Mouse (Mus musculus): ENCODE data around the gene Fam216b. TPM values are rescaled to one million over a fixed set of nuclear protein-coding genes. Genes with fewer than 3 reads are reported as not detected.

Fam216b gene
- not detected in 2 replicates for polyA plus RNA-seq (2014; fragmentation: Nextera tagmentation; extraction: Ambion mirVana)

DNA sequence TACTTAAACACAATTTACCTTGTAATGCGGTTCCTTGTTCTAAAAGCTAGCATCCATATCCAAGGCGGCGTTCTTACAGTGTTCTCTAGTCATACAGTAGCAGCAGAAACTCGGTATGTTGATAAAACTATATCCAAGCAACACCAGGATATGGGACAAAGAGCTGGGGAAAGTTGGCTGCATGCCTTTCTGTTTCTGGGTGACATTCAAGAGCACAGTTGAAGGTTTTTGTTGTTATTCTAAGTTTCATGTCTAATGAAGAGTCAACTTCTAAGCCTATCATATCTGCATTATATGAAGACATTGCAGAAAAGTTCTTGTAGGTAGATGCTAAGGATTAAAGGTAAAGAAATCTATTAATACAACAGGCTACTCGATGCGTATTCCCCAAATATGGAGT, at the start of gene Fam216b:
Gene Fam216b (minus strand): TSS at position 101 of the 400 bp plus-strand sequence.
- no peaks in the 10 kb centered on the region for H3K36me3 ChIP-seq (ENCODE audit: control insufficient read depth, insufficient read depth, low read length)
- H3K9me3 ChIP-seq (replicated peaks; ENCODE audit: control insufficient read depth, low read length): no peaks in the 10 kb centered on the region
- no peaks in the 10 kb centered on the region for H3K27me3 ChIP-seq (ENCODE audit: control insufficient read depth, insufficient read depth, low read length)
- no peak for ATAC-seq (replicated peaks; ENCODE audit: insufficient number of reproducible peaks, low FRiP score, low TSS enrichment)
- 78% methylated on average over 6 of the region's 6 CpGs for WGBS (ENCODE audit: insufficient replicate concordance)
- peaks cover 4% of the 10 kb centered on the region; the same call in 1 of the 2 replicates for H3K4me1 ChIP-seq (ENCODE audit: control insufficient read depth, insufficient read depth, low read length)
- no peak within 1 kb of the TSS for H3K27ac ChIP-seq (ENCODE audit: low read depth, low read length)
- no peak within 1 kb of the TSS for H3K4me2 ChIP-seq
- no peak within 1 kb of the TSS for H3K9ac ChIP-seq (ENCODE audit: low read depth, low read length)
- H3K4me3 ChIP-seq (ENCODE audit: low read depth, low read length): no peak within 1 kb of the TSS

DNA sequence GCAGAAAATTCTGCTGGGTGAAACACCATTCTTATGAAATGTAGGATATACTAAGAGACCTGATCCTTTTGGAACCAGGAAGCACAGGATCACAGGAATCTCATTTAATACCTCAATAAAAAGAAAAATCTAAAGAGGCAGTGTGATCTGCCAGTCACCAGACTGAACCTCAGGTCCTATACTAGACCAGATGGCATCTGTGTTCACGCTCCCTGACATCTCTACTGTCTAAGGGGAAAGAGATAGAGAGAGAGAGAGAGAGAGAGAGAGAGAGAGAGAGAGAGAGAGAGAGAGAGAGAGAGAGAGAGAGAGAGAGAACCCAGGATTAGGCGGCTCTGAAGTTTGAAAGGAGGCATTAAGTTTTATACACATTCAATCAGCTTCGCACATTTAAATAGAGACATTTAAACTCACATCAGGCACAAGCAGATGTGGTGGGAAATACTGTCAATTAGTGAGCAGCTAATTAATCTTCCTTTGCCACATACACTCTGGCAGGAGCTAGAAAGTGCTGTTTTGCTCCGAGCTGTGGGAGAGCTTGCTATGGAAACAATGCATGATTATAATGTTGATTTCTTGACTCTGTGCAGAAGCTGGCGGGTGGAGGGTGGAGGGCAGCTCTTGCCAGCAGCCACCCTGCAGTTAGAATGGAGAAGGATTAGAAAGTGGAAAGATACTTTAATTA, 43.7 kb upstream of the Fam216b start:
- Histone ChIP-seq H3K9me3 (replicated peaks; ENCODE audit: control insufficient read depth, low read length) (no peaks in the 10 kb centered on the region), H3K27ac (ENCODE audit: low read depth, low read length) (no peak overlapping the region), H3K4me2 (no peak overlapping the region), H3K36me3 (ENCODE audit: control insufficient read depth, insufficient read depth, low read length) (no peaks in the 10 kb centered on the region), H3K4me3 (ENCODE audit: low read depth, low read length) (no peak overlapping the region), H3K27me3 (ENCODE audit: control insufficient read depth, insufficient read depth, low read length) (no peaks in the 10 kb centered on the region), H3K9ac (ENCODE audit: low read depth, low read length) (no peak overlapping the region), H3K4me1 (ENCODE audit: control insufficient read depth, insufficient read depth, low read length) (no peaks in the 10 kb centered on the region)
- WGBS (ENCODE audit: insufficient replicate concordance): 50% methylated on average over 5 of the region's 5 CpGs
- ATAC-seq (replicated peaks; ENCODE audit: insufficient number of reproducible peaks, low FRiP score, low TSS enrichment): no peak

DNA sequence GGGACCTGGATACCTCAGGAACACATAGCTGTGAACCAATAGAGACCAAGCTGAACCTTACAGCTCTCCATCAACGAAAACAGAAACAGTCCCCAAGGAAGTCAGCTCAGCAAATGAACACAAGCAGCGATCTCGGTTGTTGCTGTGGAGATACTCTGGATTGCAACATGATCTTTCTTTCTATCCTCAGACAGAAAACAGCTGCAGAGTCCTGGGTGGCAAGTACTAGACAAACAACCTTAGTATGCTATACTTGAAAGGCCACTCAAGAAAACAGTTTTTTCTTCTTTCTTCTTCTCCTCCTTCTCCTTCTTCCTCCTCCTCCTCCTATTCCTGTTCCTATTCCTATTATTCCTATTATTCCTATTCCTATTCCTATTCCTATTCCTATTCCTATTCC, 37.9 kb upstream of the Fam216b start:
- no peaks in the 10 kb centered on the region for H3K27me3 ChIP-seq (ENCODE audit: control insufficient read depth, insufficient read depth, low read length)
- H3K4me2 ChIP-seq: no peak overlapping the region
- no peaks in the 10 kb centered on the region for H3K9me3 ChIP-seq (replicated peaks; ENCODE audit: control insufficient read depth, low read length)
- ATAC-seq (replicated peaks; ENCODE audit: insufficient number of reproducible peaks, low FRiP score, low TSS enrichment): no peak
- no peak overlapping the region for H3K27ac ChIP-seq (ENCODE audit: low read depth, low read length)
- H3K9ac ChIP-seq (ENCODE audit: low read depth, low read length): no peak overlapping the region
- no peak overlapping the region for H3K4me3 ChIP-seq (ENCODE audit: low read depth, low read length)
- no peaks in the 10 kb centered on the region for H3K36me3 ChIP-seq (ENCODE audit: control insufficient read depth, insufficient read depth, low read length)
- H3K4me1 ChIP-seq (ENCODE audit: control insufficient read depth, insufficient read depth, low read length): no peaks in the 10 kb centered on the region
- WGBS (ENCODE audit: insufficient replicate concordance): 65% methylated on average over 3 of the region's 3 CpGs

DNA sequence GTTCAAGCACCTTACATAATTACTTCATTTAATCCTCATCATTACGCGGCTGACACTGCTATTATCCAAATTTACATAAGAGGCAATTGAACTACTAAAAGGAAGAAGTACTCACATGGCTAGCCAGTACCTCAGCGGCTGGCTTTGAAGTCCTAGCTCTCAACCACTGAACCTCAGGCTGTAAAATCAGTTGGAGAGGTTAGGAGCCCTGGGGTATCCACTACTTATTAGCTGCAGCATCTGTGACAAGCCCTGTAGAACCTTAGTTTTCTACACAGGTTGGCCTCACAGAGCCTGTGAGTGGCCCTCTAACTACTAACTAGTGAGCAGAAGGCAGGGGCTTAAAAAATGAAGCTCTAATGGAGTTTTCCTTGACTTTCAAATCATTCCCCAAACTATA, 31.5 kb upstream of the Fam216b start:
- WGBS (ENCODE audit: insufficient replicate concordance): 61% methylated on average over 3 of the region's 3 CpGs
- H3K9me3 ChIP-seq (replicated peaks; ENCODE audit: control insufficient read depth, low read length): no peaks in the 10 kb centered on the region
- no peak for ATAC-seq (replicated peaks; ENCODE audit: insufficient number of reproducible peaks, low FRiP score, low TSS enrichment)

DNA sequence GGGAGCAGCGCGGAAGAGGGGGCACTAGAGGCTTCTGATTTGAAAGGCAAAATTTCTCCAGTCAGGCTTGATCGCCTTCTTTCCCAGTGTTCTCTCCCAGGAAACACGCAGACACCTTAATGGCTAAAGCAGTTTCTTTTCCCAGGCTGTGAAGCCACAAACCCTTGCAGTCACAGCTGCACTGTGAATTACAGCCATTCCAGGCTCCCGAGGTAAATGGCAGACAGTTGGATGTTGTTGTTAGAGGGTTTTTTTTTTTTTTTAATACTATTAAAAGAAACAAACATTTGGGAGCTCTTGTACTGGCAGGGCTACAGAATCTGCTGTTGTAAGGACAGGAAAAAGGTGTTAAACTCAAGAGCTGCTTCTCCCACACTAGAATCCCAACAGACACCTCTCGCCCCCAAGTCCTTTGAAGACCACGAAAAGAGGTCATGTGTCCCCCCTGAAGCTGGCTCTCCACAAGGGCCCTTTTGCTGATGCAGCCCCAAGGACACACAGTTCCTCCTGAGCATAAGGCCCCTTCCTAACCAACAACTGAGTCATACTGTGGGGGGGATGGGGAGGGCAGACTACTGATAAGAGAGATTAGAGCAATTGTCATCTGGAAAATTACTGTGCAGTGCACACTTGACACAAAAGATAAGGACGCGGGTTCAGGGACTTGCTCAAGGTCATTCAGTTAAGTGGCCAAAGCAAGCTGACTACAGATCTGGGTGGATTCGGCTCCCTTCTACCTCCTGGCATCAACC, 30.8 kb upstream of the Fam216b start:
- Histone ChIP-seq H3K27me3 (ENCODE audit: control insufficient read depth, insufficient read depth, low read length) (no peaks in the 10 kb centered on the region), H3K4me2 (no peak overlapping the region), H3K27ac (ENCODE audit: low read depth, low read length) (no peak overlapping the region), H3K9me3 (replicated peaks; ENCODE audit: control insufficient read depth, low read length) (no peaks in the 10 kb centered on the region), H3K4me1 (ENCODE audit: control insufficient read depth, insufficient read depth, low read length) (peaks cover 3% of the 10 kb centered on the region; the same call in 1 of the 2 replicates), H3K36me3 (ENCODE audit: control insufficient read depth, insufficient read depth, low read length) (no peaks in the 10 kb centered on the region), H3K9ac (ENCODE audit: low read depth, low read length) (no peak overlapping the region), H3K4me3 (ENCODE audit: low read depth, low read length) (no peak overlapping the region)
- 54% methylated on average over 10 of the region's 10 CpGs for WGBS (ENCODE audit: insufficient replicate concordance)
- no peak for ATAC-seq (replicated peaks; ENCODE audit: insufficient number of reproducible peaks, low FRiP score, low TSS enrichment)

More for the DNA sequence above, 31.5 kb upstream of the Fam216b start:
- Histone ChIP-seq H3K4me1 (ENCODE audit: control insufficient read depth, insufficient read depth, low read length) (peaks cover 3% of the 10 kb centered on the region; the same call in 1 of the 2 replicates), H3K4me2 (no peak overlapping the region), H3K27ac (ENCODE audit: low read depth, low read length) (no peak overlapping the region), H3K36me3 (ENCODE audit: control insufficient read depth, insufficient read depth, low read length) (no peaks in the 10 kb centered on the region), H3K27me3 (ENCODE audit: control insufficient read depth, insufficient read depth, low read length) (no peaks in the 10 kb centered on the region), H3K4me3 (ENCODE audit: low read depth, low read length) (no peak overlapping the region), H3K9ac (ENCODE audit: low read depth, low read length) (no peak overlapping the region)

DNA sequence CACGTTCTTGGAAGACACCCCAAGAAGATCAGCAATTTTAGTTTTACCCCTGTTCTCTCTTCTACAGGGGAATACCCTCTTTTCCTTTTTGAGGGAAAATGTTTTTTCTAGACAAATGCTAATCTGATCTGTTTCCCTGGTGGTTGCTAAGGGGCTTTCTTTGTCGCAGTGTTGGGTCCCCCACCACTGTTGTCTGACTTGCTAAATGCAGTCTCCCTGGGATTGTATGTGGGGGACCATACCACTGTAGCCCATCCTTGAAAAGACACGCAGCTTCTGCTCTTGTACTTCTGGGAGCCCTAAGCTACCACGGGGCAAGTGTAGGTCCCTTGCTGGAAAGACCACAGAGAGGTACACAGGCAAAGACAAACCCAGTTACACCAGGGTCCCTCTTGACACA, 28.9 kb upstream of the Fam216b start:
- H3K27ac ChIP-seq (ENCODE audit: low read depth, low read length): no peak overlapping the region
- ATAC-seq (replicated peaks; ENCODE audit: insufficient number of reproducible peaks, low FRiP score, low TSS enrichment): no peak
- WGBS (ENCODE audit: insufficient replicate concordance): 81% methylated on average over 4 of the region's 4 CpGs
- H3K4me3 ChIP-seq (ENCODE audit: low read depth, low read length): no peak overlapping the region
- H3K9ac ChIP-seq (ENCODE audit: low read depth, low read length): no peak overlapping the region
- H3K36me3 ChIP-seq (ENCODE audit: control insufficient read depth, insufficient read depth, low read length): no peaks in the 10 kb centered on the region
- H3K4me2 ChIP-seq: no peak overlapping the region
- no peaks in the 10 kb centered on the region for H3K27me3 ChIP-seq (ENCODE audit: control insufficient read depth, insufficient read depth, low read length)
- H3K9me3 ChIP-seq (replicated peaks; ENCODE audit: control insufficient read depth, low read length): 0 out of 2 replicates have a peak, but pooled peaks cover 2% of the 10 kb centered on the region
- H3K4me1 ChIP-seq (ENCODE audit: control insufficient read depth, insufficient read depth, low read length): peaks cover 3% of the 10 kb centered on the region; the same call in 1 of the 2 replicates

DNA sequence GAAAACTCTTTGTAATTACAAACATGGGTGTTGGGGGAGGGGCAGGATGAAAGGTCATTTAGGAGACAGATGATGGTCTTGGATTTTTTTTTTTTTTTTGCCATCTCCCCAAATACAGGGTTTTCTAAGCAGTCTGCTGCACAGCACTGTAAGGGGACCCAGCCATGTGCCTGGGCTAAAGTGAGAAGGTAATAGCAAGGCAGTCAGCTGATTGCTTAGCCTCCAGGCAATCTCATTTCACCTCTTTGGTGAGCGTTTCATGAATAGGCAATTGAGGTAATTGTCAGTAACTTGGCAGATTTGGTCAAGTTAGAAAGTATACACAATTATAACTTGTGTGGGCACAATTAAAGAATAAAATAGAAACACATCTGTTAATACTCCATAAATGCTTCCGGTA, 28.5 kb upstream of the Fam216b start:
- Histone ChIP-seq H3K4me1 (ENCODE audit: control insufficient read depth, insufficient read depth, low read length) (peaks cover 3% of the 10 kb centered on the region; the same call in 1 of the 2 replicates), H3K27ac (ENCODE audit: low read depth, low read length) (no peak overlapping the region), H3K9ac (ENCODE audit: low read depth, low read length) (no peak overlapping the region), H3K36me3 (ENCODE audit: control insufficient read depth, insufficient read depth, low read length) (no peaks in the 10 kb centered on the region), H3K4me3 (ENCODE audit: low read depth, low read length) (no peak overlapping the region), H3K27me3 (ENCODE audit: control insufficient read depth, insufficient read depth, low read length) (no peaks in the 10 kb centered on the region), H3K4me2 (no peak overlapping the region), H3K9me3 (replicated peaks; ENCODE audit: control insufficient read depth, low read length) (0 out of 2 replicates have a peak, but pooled peaks cover 2% of the 10 kb centered on the region)
- WGBS (ENCODE audit: insufficient replicate concordance): 85% methylated on average over 2 of the region's 2 CpGs
- ATAC-seq (replicated peaks; ENCODE audit: insufficient number of reproducible peaks, low FRiP score, low TSS enrichment): no peak

DNA sequence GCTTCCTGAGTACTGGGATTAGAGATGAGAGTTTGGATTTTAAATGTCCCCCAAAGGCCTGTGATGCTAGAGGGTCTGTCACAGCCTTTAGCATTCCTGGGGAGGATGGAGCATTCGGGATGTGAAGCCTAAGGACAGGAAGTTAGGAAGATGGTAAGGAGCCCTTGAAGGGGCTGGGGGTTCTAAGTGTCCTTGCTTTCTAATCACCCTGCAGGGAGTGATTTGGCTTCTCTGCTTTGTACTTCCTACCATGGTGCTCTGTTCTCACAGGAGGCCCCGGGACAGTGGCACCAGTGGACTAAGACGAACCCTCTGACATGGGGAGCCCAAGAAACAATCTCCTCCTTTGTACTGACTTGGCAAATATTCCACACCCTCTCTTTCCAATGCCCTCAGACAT, 23.7 kb upstream of the Fam216b start:
- no peak overlapping the region for H3K27ac ChIP-seq (ENCODE audit: low read depth, low read length)
- no peaks in the 10 kb centered on the region for H3K27me3 ChIP-seq (ENCODE audit: control insufficient read depth, insufficient read depth, low read length)
- H3K4me1 ChIP-seq (ENCODE audit: control insufficient read depth, insufficient read depth, low read length): no peaks in the 10 kb centered on the region
- 75% methylated on average over 3 of the region's 3 CpGs for WGBS (ENCODE audit: insufficient replicate concordance)
- H3K4me3 ChIP-seq (ENCODE audit: low read depth, low read length): no peak overlapping the region
- no peak for ATAC-seq (replicated peaks; ENCODE audit: insufficient number of reproducible peaks, low FRiP score, low TSS enrichment)
- H3K36me3 ChIP-seq (ENCODE audit: control insufficient read depth, insufficient read depth, low read length): no peaks in the 10 kb centered on the region
- no peak overlapping the region for H3K9ac ChIP-seq (ENCODE audit: low read depth, low read length)
- 0 out of 2 replicates have a peak, but pooled peaks cover 2% of the 10 kb centered on the region for H3K9me3 ChIP-seq (replicated peaks; ENCODE audit: control insufficient read depth, low read length)
- H3K4me2 ChIP-seq: no peak overlapping the region
